Mouse (Mus musculus): ENCODE results near the gene Wdr4.

DNA sequence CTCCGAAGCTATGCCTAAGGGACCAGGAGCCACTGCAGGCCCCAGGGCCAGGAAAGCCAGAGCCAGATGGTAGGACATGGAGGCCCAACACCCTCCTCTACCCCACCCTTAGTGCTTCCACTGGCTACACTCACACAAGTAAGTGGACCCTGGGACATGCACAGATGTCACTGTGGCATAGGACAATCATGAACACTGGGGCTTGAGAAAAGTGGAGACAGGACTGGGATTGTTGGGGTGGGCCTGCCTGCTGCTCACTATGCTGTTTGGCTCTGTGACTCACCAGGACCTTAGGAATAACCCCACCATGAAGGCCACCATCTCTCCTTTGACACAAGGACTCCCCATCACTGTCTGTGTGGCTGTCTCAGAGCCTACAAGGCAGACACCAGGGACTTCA, 24.8 kb downstream of the Wdr4 start:
- TF ChIP-seq POLR2A (IDR thresholded peaks at IDR 0.05; ENCODE audit: low read depth, low read length) (no peak), CTCF (IDR thresholded peaks at IDR 0.05; ENCODE audit: borderline replicate concordance, insufficient read depth, low read length) (no peak)

Data from embryonic fibroblast, embryonic 13.5 days (primary cell).